Mouse (Mus musculus) limb, embryonic 10.5 days (tissue): ENCODE results near the gene Wipi1. TPM values are rescaled to one million over a fixed set of nuclear protein-coding genes. Genes with fewer than 3 reads are reported as not detected.

Experiments
- DNase-seq: peaks from one replicate; pipeline ENCODE4 v3.0.0-alpha.2; 2017; ENCODE audit warnings: low spot score
- H3K27ac ChIP-seq: fragments of 300-500 bp; sonication (generic); 2 replicates; pipeline ENCODE4 v1.5.1; 2016; ENCODE audit warnings: mild to moderate bottlenecking
- H3K27me3 ChIP-seq: fragments of 300-500 bp; sonication (generic); 2 replicates; pipeline ENCODE4 v1.6.1; 2016; ENCODE audit warnings: low read depth, mild to moderate bottlenecking; ENCODE audit not compliant: poor library complexity, severe bottlenecking
- H3K36me3 ChIP-seq: fragments of 300-500 bp; sonication (generic); 2 replicates; pipeline ENCODE4 v1.6.1; 2016; ENCODE audit warnings: mild to moderate bottlenecking, moderate library complexity
- H3K4me1 ChIP-seq: fragments of 300-500 bp; sonication (generic); 2 replicates; pipeline ENCODE4 v1.6.1; 2016
- H3K4me3 ChIP-seq: fragments of 300-500 bp; sonication (generic); 2 replicates; pipeline ENCODE4 v1.5.1; 2016; ENCODE audit warnings: mild to moderate bottlenecking, moderate library complexity
- H3K9me3 ChIP-seq: fragments of 300-500 bp; sonication (generic); replicated peaks from 2 replicates; pipeline ENCODE4 v1.6.1; 2016; ENCODE audit warnings: mild to moderate bottlenecking
- WGBS: fragments of 180-500 bp; shearing (Covaris S2); methylation state at CpG from one replicate; pipeline ENCODE4 v1.1.7; 2016; 5-methylcytosine and 5-hydroxymethylcytosine counted together
- polyA plus RNA-seq: library from polyadenylated mRNA; unstranded; fragments of >200 nt; fragmentation: Nextera tagmentation; extraction: Ambion mirVana; gene quantifications from 2 replicates; pipeline ENCODE4 v1.2.1, GENCODE M21; 2016

Wipi1 gene
- polyA plus RNA-seq, 1 experiment from 2014 or later = 42.3 TPM

GRCm38 (mm10) chr11:109543466-109543865 lies 68.3 kb downstream of the Wipi1 start:
- no peak for DNase-seq

GRCm38 (mm10) chr11:109539290-109539689 lies 72.5 kb downstream of the Wipi1 start:
- H3K4me3 ChIP-seq = no peak overlapping the region
- no peaks in the 10 kb centered on the region for H3K9me3 ChIP-seq
- no peak for DNase-seq
- H3K27ac ChIP-seq = no peak overlapping the region
- peaks cover 17% of the 10 kb centered on the region; the same call in 1 of the 2 replicates for H3K4me1 ChIP-seq
- no peaks in the 10 kb centered on the region for H3K36me3 ChIP-seq
- 69% methylated on average over 6 of the region's 6 CpGs for WGBS
- no peaks in the 10 kb centered on the region for H3K27me3 ChIP-seq

More at GRCm38 (mm10) chr11:109543466-109543865, 68.3 kb downstream of the Wipi1 start:
- Histone ChIP-seq H3K4me3 (no peak overlapping the region), H3K9me3 (no peaks in the 10 kb centered on the region), H3K36me3 (no peaks in the 10 kb centered on the region), H3K27ac (no peak overlapping the region), H3K27me3 (no peaks in the 10 kb centered on the region), H3K4me1 (peaks cover 25% of the 10 kb centered on the region)
- whole genome bisulfite sequencing = 88% methylated on average over 9 of the region's 9 CpGs

DNA sequence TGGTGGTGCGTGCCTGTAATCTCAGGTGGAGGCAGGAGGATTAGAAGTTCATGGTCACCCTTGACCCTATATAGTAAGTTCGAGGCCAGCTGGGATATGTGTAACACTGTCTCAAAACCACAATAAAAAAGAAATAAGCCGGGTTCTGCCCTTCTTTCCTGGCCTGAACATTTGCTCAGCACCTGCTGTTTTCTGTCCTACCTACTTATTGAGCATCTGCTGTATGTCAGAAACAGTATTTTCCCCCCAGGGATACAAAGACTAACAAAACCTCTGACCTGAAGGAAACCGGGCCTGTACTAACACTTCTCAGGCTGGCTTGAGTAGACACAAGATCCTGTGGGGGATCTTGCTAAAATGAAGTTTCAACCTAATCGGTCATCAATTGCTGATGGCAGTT lies 74.8 kb downstream of the Wipi1 start:
- Histone ChIP-seq H3K4me3 (no peak overlapping the region), H3K36me3 (no peaks in the 10 kb centered on the region), H3K27ac (no peak overlapping the region), H3K9me3 (no peaks in the 10 kb centered on the region), H3K27me3 (no peaks in the 10 kb centered on the region), H3K4me1 (peaks cover 14% of the 10 kb centered on the region; the same call in 1 of the 2 replicates)
- 84% methylated on average over 5 of the region's 5 CpGs for WGBS
- no peak for DNase-seq

DNA sequence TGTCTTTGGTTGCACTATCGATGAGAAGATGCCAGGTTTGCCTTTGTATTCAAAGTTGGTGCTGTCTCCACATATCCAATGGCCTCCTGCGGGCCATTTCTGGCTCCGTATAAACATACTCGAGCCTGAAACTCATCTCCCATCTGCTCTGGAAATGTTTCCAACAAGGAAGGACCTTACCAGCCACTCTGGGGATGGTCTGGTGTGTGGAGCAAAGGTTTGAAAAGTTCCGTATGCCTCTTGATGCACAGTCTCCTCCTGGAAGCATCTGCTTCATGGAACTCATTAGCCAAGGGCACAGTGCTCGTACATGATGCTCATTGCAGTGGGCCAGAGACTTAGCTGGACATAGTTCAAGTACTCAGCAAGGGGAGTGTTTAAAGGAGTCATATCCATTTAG lies 75.8 kb downstream of the Wipi1 start:
- H3K27ac ChIP-seq = no peak overlapping the region
- no peak overlapping the region for H3K4me3 ChIP-seq
- no peaks in the 10 kb centered on the region for H3K36me3 ChIP-seq
- no peak for DNase-seq
- no peaks in the 10 kb centered on the region for H3K27me3 ChIP-seq
- WGBS = 90% methylated on average over 6 of the region's 6 CpGs
- H3K9me3 ChIP-seq = no peaks in the 10 kb centered on the region
- peaks cover 14% of the 10 kb centered on the region; the same call in 1 of the 2 replicates for H3K4me1 ChIP-seq

DNA sequence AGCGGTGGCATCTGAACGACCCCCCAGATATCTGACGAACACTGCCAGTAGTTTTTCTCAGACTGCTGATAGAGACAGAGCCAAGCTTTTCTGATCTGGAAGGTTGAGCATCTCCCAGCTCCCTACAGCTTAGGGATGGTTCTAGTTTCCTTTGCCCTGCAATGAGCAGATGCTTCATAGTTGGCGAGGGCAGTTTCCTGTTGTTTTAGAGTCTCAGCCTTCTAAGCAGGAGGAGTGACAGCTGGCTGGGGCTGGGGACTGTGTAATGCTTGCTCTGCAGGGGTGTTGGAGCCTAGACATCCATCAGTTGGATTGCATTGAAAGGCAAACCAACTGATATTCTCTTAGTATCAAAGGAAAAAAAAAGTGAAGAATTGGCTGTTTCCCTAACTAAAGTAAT lies 81.7 kb downstream of the Wipi1 start:
- 87% methylated on average over 4 of the region's 4 CpGs for WGBS
- H3K36me3 ChIP-seq = no peaks in the 10 kb centered on the region
- DNase-seq = no peak
- H3K4me1 ChIP-seq = no peaks in the 10 kb centered on the region
- no peaks in the 10 kb centered on the region for H3K27me3 ChIP-seq
- H3K27ac ChIP-seq = no peak overlapping the region
- H3K9me3 ChIP-seq = no peaks in the 10 kb centered on the region
- no peak overlapping the region for H3K4me3 ChIP-seq

DNA sequence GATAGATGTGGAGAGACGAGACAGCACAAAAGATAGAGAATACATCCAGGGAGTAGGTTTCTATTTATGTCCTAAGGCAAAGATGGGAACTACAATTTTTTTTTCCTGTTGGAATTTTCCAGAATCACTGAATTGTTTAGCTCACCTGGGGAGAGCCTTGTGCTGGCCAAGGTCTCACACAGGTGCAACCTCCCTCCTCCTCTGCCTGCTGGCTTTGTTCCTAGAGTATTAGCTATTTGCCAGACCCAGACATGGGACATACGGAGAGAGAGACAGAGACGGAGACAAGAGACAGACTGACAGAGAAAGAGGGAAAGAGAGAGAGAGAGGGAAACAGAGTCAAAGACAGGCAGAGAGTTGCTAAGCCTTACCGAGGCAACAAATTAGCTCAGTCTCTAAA lies 86.2 kb downstream of the Wipi1 start:
- Histone ChIP-seq H3K27me3 (0 out of 2 replicates have a peak, but pooled peaks cover 4% of the 10 kb centered on the region), H3K4me3 (no peak overlapping the region), H3K27ac (no peak overlapping the region), H3K9me3 (no peaks in the 10 kb centered on the region), H3K4me1 (no peaks in the 10 kb centered on the region), H3K36me3 (no peaks in the 10 kb centered on the region)
- DNase-seq = no peak
- 89% methylated on average over 4 of the region's 4 CpGs for WGBS

- WGBS = 90% methylated on average over 5 of the region's 5 CpGs
- Histone ChIP-seq H3K27me3 (0 out of 2 replicates have a peak, but pooled peaks cover 4% of the 10 kb centered on the region), H3K4me3 (no peak overlapping the region)
Observed at GRCm38 (mm10) chr11:109524869-109525268, 86.9 kb downstream of the Wipi1 start.

More at GRCm38 (mm10) chr11:109524869-109525268, 86.9 kb downstream of the Wipi1 start:
- DNase-seq = no peak
- H3K36me3 ChIP-seq = no peaks in the 10 kb centered on the region
- H3K27ac ChIP-seq = no peak overlapping the region
- no peaks in the 10 kb centered on the region for H3K9me3 ChIP-seq
- no peaks in the 10 kb centered on the region for H3K4me1 ChIP-seq

Other genes with a start within 250 kb of the Wipi1 start
- gene Gna13, start 249.1 kb downstream of the Wipi1 start, polyA plus RNA-seq = 20.1 and 20.6 TPM in 2 replicates
- gene 9930022D16Rik, start 198.1 kb downstream of the Wipi1 start, polyA plus RNA-seq = not detected in 2 replicates
- 43.1 and 46.2 TPM in 2 replicates for gene Amz2, start 186.0 kb downstream of the Wipi1 start, polyA plus RNA-seq
- gene Arsg, start 138.6 kb downstream of the Wipi1 start, polyA plus RNA-seq = 1.5 and 1.7 TPM in 2 replicates
- 4.7 and 5.1 TPM in 2 replicates for gene Slc16a6, start 138.4 kb downstream of the Wipi1 start, polyA plus RNA-seq
- gene Prkar1a, start 37.4 kb upstream of the Wipi1 start, polyA plus RNA-seq = 290 and 338 TPM in 2 replicates
- 0.13 and 0.25 TPM in 2 replicates for gene Fam20a, start 110.3 kb upstream of the Wipi1 start, polyA plus RNA-seq
- not detected in 2 replicates for gene 1700012B07Rik, start 216.1 kb upstream of the Wipi1 start, polyA plus RNA-seq